9 mouse cellular contexts compared by ENCODE assay signal in genomic region chr2:93643403-93643780, GRCm38 (mm10). TPM values are rescaled to one million over a fixed set of nuclear protein-coding genes. Genes with fewer than 3 reads are reported as not detected.
DNase-seq lines count a peak whose midpoint lies in the region; ATAC-seq and TF ChIP-seq lines count a peak whose summit lies in the region.
"Had no signal": no experiment of that assay in that cellular context is flagged by ENCODE, and none has a peak within 500 bp of the region (broad histone marks: within the 10 kb centered on the region; RNA-seq: fewer than 3 reads in every experiment).

No protein-coding gene starts in this region.

- 0 out of 2 replicates have a peak, but pooled peaks have one; percentile 5 for TF ChIP-seq CTCF in thymus, adult 2 months (IDR thresholded peaks at IDR 0.05; ENCODE audit: borderline replicate concordance, control insufficient read depth, extremely low read depth, insufficient read depth, low read length, poor library complexity)
- TF ChIP-seq CTCF in liver, embryonic 14.5 days (IDR thresholded peaks at IDR 0.05; ENCODE audit: low read depth): no peak

- TF ChIP-seq EP300 in liver, embryonic 14.5 days (IDR thresholded peaks at IDR 0.05; ENCODE audit: low read depth): no peak

- 14% methylated on average over 28 of the region's 28 CpGs for WGBS in thymus, adult 2 months
- WGBS in liver, embryonic 14.5 days (ENCODE audit: insufficient replicate concordance): 2% methylated on average over 28 of the region's 28 CpGs

- no peaks in the 10 kb centered on the region for H3K9me3 ChIP-seq in liver, embryonic 14.5 days (ENCODE audit: control insufficient read depth, low read length)

- H3K9ac ChIP-seq in liver, embryonic 14.5 days (replicated peaks): no peak overlapping the region

- H3K27ac ChIP-seq in thymus, adult 2 months (ENCODE audit: control insufficient read depth, insufficient read depth, low read length): no peak overlapping the region
- no peak overlapping the region for H3K27ac ChIP-seq in liver, embryonic 14.5 days

- H3K4me3 ChIP-seq in thymus, adult 2 months (ENCODE audit: control insufficient read depth, insufficient read depth, low read length): no peak overlapping the region
- H3K4me3 ChIP-seq in liver, embryonic 14.5 days (ENCODE audit: insufficient read depth in 1 of 2, low read depth in 2 of 2, low read length in 2 of 2): no peak overlapping the region

- peak overlapping the region; percentile 47 for H3K4me2 ChIP-seq in liver, embryonic 14.5 days (ENCODE audit: low read depth)

- no peak for ATAC-seq in liver, embryonic 14.5 days (ENCODE audit: insufficient read depth)

- H3K36me3 ChIP-seq in thymus, adult 2 months (ENCODE audit: control insufficient read depth, insufficient read depth, low read length): no peaks in the 10 kb centered on the region
- no peaks in the 10 kb centered on the region for H3K36me3 ChIP-seq in liver, embryonic 14.5 days (replicated peaks; ENCODE audit: control insufficient read depth, insufficient read depth, low read depth)

- TF ChIP-seq POLR2A in thymus, adult 2 months (IDR thresholded peaks at IDR 0.05; ENCODE audit: control insufficient read depth, extremely low read depth, insufficient read depth, low read length, poor library complexity): no peak

- peak; percentile 51 for DNase-seq in embryo, embryonic 9.5 days (ENCODE audit: extremely low spot score)
- DNase-seq in embryo, embryonic 10 days (ENCODE audit: low spot score): no peak
- DNase-seq in thymus, adult 2 months: no peak
- DNase-seq in thymus, postnatal 0 days (ENCODE audit: low spot score): no peak
- no peak for DNase-seq in liver, embryonic 14.5 days (ENCODE audit: low read depth in 3 of 3, low spot score in 3 of 3)
- no peak for DNase-seq in adrenal gland, postnatal 10 days
- DNase-seq in thymus, postnatal 25 days: no peak
- no peak for DNase-seq in testis, postnatal 14 days (ENCODE audit: low spot score)

- H3K27me3 ChIP-seq in thymus, adult 2 months (ENCODE audit: control insufficient read depth, insufficient read depth, low read length): peaks cover 18% of the 10 kb centered on the region
- peaks cover 87% of the 10 kb centered on the region for H3K27me3 ChIP-seq in liver, embryonic 14.5 days (ENCODE audit: control insufficient read depth, insufficient read depth, low read length)

- H3K4me1 ChIP-seq in thymus, adult 2 months (replicated peaks; ENCODE audit: control insufficient read depth, insufficient read depth, low read length): no peaks in the 10 kb centered on the region
- H3K4me1 ChIP-seq in liver, embryonic 14.5 days (replicated peaks; ENCODE audit: control insufficient read depth in 2 of 2, insufficient read depth in 2 of 2, low read length in 1 of 2): no peaks in the 10 kb centered on the region

RNA-seq across cellular contexts. Expression of gene Alx4, which starts 1.2 kb away (rescaled TPM):
- polyA plus RNA-seq in thymus, adult 2 months (2012; rRNA removed): 0.23 and 0.32 TPM in 2 replicates
- 0.06 and 0.07 TPM in 2 replicates for polyA plus RNA-seq in thymus, postnatal 0 days (2015; fragmentation: Nextera tagmentation; extraction: Ambion mirVana)
- 0.02 and 0.03 TPM in 2 replicates for polyA plus RNA-seq in liver, embryonic 14.5 days (2012; rRNA removed)
- polyA plus RNA-seq in liver, embryonic 14.5 days (2014; fragmentation: Nextera tagmentation; extraction: Ambion mirVana): not detected in 2 replicates
- total RNA-seq in adrenal gland, postnatal 10 days (2021): under 1 TPM; 0.48 to 0.51 TPM
- total RNA-seq: neutrophil, adult 5-6 weeks had no signal
